Mouse (Mus musculus): ENCODE data around the gene Phb.

Phb gene

DNA sequence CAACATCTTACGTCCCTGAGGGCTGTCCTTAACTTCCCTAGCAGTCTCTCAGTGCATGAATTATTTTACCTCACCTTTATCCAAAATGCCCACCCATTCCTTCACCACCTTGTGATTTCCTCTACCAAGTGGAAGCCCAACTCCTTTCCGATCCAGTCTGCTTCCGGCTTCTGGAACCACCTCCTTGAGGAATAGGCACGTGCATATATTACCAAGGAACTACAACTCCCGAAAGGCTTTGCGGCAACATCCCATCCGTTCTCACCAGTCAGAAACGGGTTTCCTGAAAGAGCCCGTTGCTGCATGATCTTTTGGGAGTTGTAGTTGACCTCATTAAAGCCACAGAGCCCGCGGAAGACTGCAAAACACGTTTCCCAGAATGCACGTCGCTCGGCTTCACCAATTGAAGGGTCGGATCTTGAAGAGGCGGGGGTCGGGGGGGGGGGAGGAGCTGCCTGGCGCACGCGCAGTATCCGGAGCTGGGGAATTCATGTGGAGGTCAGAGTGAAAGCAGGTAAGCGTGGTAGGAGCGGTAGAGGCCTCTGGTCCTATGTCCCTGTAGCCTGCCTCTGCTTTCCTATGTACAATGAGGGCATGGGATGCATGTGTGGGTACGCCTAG is at the start of gene Phb:
Gene Phb, plus strand, starts transcription at position 429 of the 621 bp plus-strand sequence.
- DNase-seq (ENCODE audit: low read depth, low spot score) = peak; percentile 99

GRCm38 (mm10) chr11:95617785-95618465 is 48.8 kb upstream of the Phb start:
- no peak for DNase-seq (ENCODE audit: low read depth, low spot score)

DNA sequence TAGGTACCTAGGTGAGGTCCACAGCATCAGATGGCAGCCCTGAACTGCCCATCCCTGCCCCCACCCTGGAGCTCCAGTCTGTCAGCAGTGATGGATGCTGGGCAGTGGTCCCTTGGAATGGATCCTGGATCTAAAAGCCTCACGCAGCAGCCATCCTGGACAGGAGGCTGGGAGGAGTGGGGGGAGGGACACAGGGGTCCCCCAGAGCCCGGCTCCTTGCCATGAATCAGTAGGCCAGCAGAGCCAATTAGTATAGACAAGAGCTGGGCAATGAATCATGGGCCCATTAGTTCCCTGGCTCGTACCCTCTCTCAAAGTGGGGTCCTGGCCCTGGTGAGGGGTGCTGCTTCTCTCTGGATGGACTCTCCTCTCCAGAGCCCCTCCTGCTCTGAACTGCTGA is 47.7 kb upstream of the Phb start:
- DNase-seq (ENCODE audit: low read depth, low spot score) = no peak

DNA sequence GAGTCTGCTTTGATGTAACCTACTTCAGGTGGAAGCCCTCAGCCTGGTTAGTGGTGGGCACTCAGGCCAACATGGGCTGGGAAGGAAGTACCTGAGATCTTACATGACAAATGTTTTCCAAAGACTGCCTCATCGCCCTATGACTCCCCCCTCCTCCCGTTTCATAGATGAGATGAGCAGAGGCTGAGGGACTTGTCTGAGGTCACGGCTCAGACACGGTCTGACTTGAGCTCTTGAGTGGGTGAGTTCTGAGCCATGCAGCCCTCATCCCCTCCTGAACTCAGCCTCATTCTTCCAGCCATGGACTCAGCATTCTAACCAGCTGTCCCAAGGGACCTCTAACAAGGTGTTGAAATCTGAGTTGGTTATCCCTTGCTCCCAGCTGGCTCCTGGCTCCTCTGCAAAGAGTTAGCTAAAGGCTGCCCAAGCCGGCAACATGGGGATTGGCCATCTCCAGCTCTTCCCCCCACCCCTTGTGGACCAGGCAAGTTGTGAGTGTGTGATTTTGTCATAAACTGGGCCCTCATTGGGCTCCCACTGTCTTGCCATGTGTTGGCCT is 46.8 kb upstream of the Phb start:
- DNase-seq (ENCODE audit: low read depth, low spot score) = no peak

GRCm38 (mm10) chr11:95621010-95621409 is 45.7 kb upstream of the Phb start:
- no peak for DNase-seq (ENCODE audit: low read depth, low spot score)

DNA sequence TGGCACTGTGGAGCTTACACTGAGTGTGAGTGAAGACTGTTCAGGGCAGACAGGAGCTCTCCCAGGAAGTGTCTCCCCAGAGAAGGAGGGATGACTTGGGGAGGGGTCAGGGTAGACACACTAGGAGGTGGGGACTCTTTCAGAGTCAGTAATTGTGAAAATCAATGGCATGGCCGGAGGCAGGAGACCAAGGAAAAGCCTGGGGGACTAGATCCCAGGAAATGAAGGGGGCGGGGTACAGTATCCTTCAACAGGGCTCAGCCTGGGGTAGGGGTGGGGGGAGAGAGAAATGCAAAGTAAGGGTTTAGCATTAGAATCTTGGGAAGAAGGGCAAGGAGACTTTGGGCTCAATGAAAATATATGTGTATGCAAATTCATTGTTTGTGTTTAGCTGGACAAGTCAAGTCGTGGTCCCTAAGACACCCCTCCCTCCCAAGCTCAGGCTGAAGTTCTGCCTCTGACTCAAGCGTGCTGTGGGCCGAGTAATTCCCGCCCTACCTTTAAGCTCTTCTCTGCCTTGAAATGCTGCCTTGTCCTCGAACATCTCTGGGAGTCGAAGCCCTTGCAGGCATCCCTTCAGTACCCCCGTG is 45.1 kb upstream of the Phb start:
- DNase-seq (ENCODE audit: low read depth, low spot score) = no peak

- no peak for DNase-seq (ENCODE audit: low read depth, low spot score)
These were observed 44.3 kb upstream of the Phb start for GRCm38 (mm10) chr11:95622426-95622825.

DNA sequence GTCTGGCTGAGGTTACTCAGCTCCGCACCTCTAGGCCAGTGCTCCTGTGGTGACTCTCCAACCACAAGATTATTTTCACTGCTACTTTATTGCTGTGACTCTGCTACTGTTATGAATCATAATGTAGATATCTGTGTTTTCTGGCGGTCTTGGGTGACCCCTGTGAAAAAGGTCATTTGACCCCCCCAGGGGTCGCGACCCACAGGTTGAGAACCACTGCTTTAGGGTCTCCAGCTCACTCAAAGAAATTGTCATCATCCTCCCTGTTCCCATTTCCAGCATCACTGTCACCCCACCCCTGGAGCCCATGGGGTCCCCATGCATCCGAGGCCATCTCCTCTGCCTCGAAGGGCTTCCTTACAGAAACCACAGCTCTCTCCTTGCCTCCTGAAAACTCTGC is 36.2 kb upstream of the Phb start:
- DNase-seq (ENCODE audit: low read depth, low spot score) = no peak

DNA sequence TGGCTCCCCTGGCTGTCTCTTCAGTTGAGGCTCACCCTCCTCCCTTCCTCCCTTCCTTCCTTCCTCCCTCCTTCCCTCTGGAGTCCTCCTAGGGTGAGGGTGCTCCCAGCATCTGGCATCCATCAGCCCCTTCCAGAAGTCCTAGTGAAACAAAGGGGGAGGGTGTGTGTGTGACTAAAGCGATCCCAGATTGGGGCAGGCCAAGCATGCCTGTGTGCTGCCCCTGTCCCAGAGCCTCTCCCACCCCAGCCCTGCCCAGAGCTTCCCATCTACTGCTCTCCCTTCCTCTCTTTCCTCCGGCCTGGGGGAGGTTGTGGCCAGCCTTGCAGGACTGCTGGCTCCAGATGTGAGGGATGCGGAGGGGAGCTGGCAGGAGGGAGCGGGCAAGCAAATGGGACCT is 35.5 kb upstream of the Phb start:
- DNase-seq (ENCODE audit: low read depth, low spot score) = peak; percentile 82

DNA sequence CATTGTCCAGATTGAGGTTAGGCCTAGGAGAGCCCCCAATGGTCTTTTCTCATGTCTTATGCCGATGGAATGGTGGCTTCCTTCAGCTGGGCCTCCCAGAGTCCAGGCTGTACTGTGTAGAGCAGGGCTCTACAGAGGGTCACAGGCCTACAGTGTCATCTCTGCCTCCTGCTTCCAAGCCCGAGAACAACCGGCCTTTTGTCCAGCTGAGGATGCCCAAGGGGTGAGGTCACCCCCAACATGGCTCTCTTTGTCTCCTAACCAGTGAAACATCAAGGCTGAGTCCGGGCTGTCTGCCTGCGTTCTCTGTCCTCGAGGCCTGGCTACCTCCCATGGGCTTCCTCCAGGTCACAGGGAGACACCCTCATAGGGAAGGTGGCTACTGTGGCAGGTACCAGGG is 34.3 kb upstream of the Phb start:
- no peak for DNase-seq (ENCODE audit: low read depth, low spot score)

DNA sequence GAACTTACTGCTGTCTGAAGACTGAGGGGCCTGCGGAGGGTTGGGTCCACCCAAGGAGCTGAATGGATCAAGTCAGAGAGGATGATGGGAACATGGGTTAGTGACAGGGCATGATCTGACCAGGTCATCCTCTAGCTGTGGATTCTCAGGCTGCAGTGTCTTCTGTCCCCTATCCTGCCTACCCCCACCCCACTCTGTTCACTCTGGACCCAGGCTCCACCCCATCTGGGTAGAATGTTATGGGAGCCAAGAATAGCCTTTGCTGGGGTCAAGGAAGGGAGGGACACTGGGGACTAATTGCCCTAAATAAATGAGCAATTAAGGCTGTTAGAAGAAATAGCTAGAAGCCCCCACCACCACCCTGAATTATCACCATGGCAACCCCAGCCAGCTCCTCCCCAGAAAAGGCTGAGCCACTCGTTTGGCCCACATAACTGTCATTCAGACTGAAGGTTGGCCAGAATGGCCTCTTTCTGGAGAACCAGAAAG is 33.2 kb upstream of the Phb start:
- DNase-seq (ENCODE audit: low read depth, low spot score) = no peak

- DNase-seq (ENCODE audit: low read depth, low spot score) = no peak
These were observed 31.7 kb upstream of the Phb start for GRCm38 (mm10) chr11:95635030-95635429.

DNA sequence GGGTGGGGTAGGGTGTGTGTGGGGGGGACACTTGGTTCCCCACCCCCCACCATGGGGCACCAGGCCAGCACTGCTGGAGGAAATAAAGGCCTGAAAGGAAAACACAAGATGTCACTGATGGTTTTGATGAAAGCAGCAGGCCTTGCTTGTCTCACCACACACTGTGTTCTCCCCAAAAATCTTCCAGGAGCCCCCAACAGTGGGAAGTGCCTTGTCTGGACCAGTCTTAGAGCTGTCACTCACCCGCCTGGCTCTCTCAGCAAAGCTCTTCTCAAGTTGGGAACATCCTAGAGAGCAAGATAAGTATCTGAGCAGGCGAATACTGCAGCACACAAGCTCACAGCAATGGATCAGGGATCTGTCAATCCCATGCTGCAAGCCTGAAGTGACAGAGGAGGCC is 26.0 kb upstream of the Phb start:
- no peak for DNase-seq (ENCODE audit: low read depth, low spot score)

DNA sequence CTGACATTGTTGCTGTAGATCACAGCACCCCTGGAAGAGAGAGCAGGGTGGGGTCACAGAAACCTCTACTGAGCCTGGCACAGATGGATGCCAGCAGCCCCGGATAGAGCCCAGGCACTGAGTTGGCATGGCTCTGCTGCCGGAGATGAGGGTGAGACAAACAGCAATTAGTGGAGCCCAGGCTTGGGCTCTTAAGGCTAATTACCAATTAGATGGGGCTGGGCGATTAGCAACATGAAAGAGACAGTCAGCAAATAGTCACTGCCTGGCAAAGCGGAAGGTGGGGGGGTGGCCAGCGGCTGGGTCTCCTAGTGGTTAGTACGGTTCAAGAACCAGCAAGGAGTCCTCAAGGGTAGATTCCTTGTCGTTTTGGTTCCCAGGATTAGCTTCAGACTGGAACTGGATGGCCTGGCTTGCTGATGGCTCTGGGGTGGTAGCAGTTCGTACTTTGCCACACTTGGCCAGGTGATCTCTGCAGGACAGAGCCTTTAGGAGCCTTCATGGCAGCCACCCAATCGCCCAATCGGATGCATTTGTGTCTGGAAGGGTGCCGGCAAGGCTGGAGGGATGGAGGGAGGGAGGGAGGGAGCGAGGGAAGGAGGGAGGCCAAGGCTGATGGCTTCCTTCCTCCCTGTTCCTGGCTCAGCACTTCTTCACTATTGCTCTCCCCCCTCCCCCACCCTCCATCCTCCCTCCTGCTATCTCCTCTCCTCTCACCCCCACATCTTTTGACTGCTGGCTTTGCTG is 24.1 kb upstream of the Phb start:
- no peak for DNase-seq (ENCODE audit: low read depth, low spot score)

DNA sequence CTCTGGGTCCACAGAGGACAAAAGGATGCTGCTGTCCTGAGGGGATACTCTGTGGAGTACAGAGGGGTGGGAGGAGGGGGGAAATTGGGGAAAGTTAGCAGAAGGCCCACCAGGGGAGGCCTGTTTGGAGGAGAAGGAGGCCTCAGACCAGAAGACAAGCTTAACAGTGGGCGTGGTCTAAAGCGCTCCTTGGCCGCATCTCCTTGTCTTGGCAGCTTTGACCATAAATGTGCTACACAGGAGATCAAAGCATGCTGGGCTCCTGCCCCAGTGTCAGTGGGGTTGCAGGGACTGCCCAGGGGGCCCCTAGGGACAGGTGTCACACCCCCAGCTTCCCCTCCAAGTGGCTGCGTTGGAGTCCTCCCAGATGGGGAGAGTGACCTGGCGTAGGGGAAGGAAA is 22.9 kb upstream of the Phb start:
- DNase-seq (ENCODE audit: low read depth, low spot score) = no peak

- DNase-seq (ENCODE audit: low read depth, low spot score) = no peak
These were observed 22.4 kb upstream of the Phb start for GRCm38 (mm10) chr11:95644381-95644780.

GRCm38 (mm10) chr11:95645397-95646153 is 21.2 kb upstream of the Phb start:
- no peak for DNase-seq (ENCODE audit: low read depth, low spot score)

DNA sequence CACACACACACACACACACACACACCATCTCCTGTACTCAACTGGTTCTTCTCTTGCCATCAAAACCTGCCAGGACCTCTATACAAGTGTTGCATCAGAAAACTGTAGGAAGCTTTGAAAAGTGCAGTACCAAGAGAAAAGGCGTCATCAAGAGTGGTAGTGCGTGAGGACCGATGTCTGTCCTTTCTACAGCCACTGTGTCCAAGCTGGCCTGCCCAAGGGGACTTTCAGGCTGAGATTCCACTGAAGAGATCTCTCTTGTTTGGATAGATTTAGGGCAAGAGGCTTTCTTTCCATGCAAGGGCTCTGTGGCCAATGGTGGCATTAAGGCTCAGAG is 20.6 kb upstream of the Phb start:
- no peak for DNase-seq (ENCODE audit: low read depth, low spot score)

DNA sequence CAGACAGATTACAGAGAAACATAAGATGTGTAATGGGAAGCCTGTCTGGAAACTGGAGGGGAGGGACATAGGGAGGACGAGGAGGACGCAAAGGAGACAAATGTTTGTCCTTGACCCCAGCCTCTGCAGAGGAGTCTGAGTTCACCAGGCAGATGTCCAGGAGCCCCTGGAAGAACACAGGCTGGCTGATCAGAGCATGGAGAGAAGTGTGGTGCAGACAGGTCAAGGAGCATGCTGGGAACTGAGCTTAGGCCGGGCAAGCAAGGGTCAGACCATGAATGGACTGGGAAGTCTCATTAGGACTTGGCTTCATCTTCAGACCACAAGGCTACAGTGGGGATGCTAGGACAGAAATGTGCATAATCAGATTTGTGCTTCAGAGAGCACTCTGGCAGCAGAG is 19.0 kb upstream of the Phb start:
- DNase-seq (ENCODE audit: low read depth, low spot score) = no peak

DNA sequence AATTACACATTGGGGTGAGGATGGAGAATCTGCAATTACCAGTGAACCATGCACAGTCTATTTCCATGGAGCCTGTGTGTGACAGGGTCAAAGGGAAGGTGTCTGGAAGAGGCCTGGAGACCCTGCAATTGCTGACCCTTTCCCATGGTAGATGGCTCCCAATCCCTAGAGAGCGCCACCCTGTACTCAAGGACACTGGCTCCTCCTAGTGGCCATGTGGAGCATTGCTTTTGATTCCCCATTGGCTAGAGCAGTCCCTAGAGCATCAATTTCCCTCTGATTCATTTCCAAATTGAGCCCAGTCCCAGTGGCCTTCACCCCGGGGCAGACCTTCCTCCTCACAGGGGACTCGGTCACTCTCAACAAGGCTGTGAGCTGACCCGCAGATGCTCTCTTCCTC is 17.9 kb upstream of the Phb start:
- peak; percentile 76 for DNase-seq (ENCODE audit: low read depth, low spot score)

DNA sequence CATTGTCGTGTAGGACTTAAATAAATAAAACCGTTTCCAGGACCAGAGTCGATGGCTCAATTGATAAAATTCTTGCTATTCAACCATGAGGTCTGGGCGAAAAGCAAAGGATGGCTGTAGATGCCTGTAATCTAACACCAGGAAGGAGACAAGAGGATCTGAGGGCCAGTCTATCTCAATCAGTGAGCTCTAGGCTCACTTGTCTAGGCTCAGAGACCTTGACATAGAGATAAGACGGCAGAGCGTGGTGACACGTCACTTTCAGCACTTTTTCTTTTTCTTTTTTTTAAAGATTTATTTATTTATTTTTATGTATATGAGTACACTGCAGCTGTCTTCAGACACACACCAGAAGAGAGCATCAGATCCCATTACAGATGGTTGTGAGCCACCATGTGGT is 17.2 kb upstream of the Phb start:
- DNase-seq (ENCODE audit: low read depth, low spot score) = no peak

DNA sequence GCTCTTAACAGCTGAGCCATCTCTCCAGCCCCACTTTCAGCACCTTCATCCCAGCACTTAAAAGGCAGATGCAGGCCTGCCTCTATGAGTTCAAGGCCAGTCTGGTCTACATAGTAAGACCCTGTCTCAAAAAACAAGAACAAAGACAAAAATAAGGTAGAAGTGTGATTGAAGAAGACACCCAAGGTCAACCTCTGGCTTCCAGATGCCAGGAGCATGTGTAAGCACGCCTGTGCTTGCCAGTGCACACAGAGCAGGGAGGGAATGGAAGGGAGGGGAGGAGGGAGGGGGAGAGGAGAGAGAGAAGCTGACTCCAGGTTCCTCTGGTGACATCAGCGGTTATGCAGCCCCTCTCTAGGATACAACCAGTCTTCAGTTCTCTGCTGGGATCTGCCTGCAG is 16.8 kb upstream of the Phb start:
- no peak for DNase-seq (ENCODE audit: low read depth, low spot score)

All from forelimb bud, embryonic 11.5 days (tissue).